Mouse (Mus musculus) lung, postnatal 0 days (tissue): ENCODE results near the gene Alkbh2. TPM values are rescaled to one million over a fixed set of nuclear protein-coding genes. Genes with fewer than 3 reads are reported as not detected.

Source experiments
- ATAC-seq: fragments of 200-750 bp; cut with Nextera tagmentation; 2 replicates; pipeline ENCODE4 v1.8.0; 2017; ENCODE audit warnings: moderate library complexity
- DNase-seq: peaks from one replicate; pipeline ENCODE4 v3.0.0-alpha.2; 2016; ENCODE audit warnings: low spot score
- H3K27ac ChIP-seq: fragments of 300-500 bp; sonication (generic); 2 replicates; pipeline ENCODE4 v1.5.1; 2014; ENCODE audit warnings: antibody characterized with exemption, mild to moderate bottlenecking, low read length, mixed read lengths
- H3K27me3 ChIP-seq: fragments of 300-500 bp; sonication (generic); replicated peaks from 2 replicates; pipeline ENCODE4 v1.6.1; 2014; ENCODE audit warnings: low read length, mixed read lengths; ENCODE audit not compliant: insufficient read depth
- H3K36me3 ChIP-seq: fragments of 300-500 bp; sonication (generic); 2 replicates; pipeline ENCODE4 v1.6.1; 2014; ENCODE audit warnings: low read length, mixed read lengths; ENCODE audit not compliant: insufficient read depth
- H3K4me1 ChIP-seq: fragments of 300-500 bp; sonication (generic); 2 replicates; pipeline ENCODE4 v1.6.1; 2014; ENCODE audit warnings: antibody characterized with exemption, low read depth, low read length, mixed read lengths; ENCODE audit not compliant: insufficient read depth
- H3K4me2 ChIP-seq: fragments of 300-500 bp; sonication (generic); replicated peaks from 2 replicates; pipeline ENCODE4 v1.6.1; 2014; ENCODE audit warnings: low read depth, mild to moderate bottlenecking, low read length, moderate library complexity, mixed read lengths
- H3K4me3 ChIP-seq: fragments of 300-500 bp; sonication (generic); 2 replicates; pipeline ENCODE4 v1.5.1; 2014; ENCODE audit warnings: low read depth, low read length
- H3K9ac ChIP-seq: fragments of 300-500 bp; sonication (generic); replicated peaks from 2 replicates; pipeline ENCODE4 v1.6.1; 2014; ENCODE audit warnings: low read depth, mild to moderate bottlenecking
- H3K9me3 ChIP-seq: fragments of 300-500 bp; sonication (generic); 2 replicates; pipeline ENCODE4 v1.6.1; 2016; ENCODE audit warnings: low read length, mixed read lengths
- CTCF ChIP-seq: IDR thresholded peaks from 2 replicates; pipeline ENCODE4 v1.5.1; 2016; ENCODE audit warnings: antibody characterized with exemption, mild to moderate bottlenecking
- EP300 ChIP-seq: IDR thresholded peaks from 2 replicates; pipeline ENCODE4 v1.6.1; 2016; ENCODE audit warnings: antibody characterized with exemption, mild to moderate bottlenecking, control low read depth
- WGBS: fragments of 180-500 bp; shearing (Covaris S2); extraction: QIAGEN DNeasy Blood & Tissue Kit; methylation state at CpG from one replicate; pipeline ENCODE4 v1.1.7; 2014; 5-methylcytosine and 5-hydroxymethylcytosine counted together
- polyA plus RNA-seq: library from polyadenylated mRNA; unstranded; fragments of >200 nt; fragmentation: Nextera tagmentation; extraction: Ambion mirVana; gene quantifications from 2 replicates; pipeline ENCODE4 v1.2.1, GENCODE M21; 2015

The Alkbh2 gene
- polyA plus RNA-seq, 1 experiment from 2014 or later, result 4.1 TPM

DNA sequence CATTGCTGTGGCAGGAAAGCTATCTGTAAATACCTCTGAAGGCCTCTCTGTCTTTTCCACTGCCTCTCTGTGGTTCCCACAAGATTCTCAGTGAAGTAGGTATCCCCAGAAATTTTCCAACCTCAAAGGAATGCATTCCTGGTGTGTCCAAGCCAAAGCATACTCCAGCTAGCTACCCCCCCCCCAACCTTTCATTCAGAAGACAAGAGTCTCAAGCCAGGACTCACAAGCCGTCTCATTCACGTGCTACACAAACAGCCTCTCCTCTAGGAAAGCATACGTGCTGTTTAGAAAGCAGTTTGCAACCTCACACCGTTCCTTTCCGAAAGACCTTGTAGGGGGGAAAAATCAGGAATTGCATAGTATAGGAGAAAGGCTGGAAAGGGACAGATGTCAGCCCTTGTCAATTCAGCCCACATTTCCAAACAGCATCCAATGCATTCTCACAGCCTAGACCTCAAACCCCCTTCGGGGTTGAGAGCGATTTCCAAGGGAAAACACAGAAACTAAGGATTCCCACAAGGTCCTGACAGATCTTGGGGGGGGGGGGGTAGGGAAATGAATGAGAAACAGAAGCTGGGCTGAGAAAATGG is 37.5 kb downstream of the Alkbh2 start:
- TF ChIP-seq CTCF (no peak), EP300 (no peak)
- DNase-seq (no peak), ATAC-seq (no peak)
- Histone ChIP-seq H3K9ac (no peak overlapping the region), H3K27me3 (0 out of 2 replicates have a peak, but pooled peaks cover 5% of the 10 kb centered on the region), H3K4me1 (no peaks in the 10 kb centered on the region), H3K4me2 (no peak overlapping the region), H3K27ac (no peak overlapping the region), H3K4me3 (no peak overlapping the region), H3K36me3 (no peaks in the 10 kb centered on the region), H3K9me3 (no peaks in the 10 kb centered on the region)
- WGBS, result 31% methylated on average over 7 of the region's 7 CpGs

DNA sequence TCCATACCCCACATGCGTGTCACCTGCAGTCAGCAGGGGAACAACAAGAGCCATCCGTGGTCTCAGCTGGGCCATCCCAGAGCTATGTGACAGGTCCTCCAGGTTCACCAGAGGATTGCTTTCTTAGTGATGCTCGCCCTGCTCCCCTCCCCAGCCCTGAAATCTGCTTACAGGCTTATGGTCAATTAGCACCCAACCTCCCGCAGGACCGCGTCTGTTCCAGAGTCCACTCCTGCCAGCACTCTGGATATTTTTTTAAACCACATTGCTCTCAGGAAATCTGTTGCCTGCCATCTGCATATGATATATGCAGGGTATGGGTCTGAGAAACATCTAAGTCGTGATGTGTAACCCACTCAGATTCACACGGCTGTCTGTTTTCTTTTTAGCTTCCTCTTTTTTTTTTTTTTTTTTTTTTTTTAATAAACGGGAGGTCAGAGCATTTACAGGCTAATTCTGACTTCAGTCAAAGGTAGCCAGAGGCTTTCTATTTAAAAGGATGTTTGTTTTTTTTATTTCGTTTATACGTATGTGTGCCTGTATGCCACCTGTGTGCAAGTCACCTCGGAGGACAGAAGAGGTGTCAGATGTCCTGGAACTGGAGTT is 40.0 kb downstream of the Alkbh2 start:
- Histone ChIP-seq H3K4me1 (no peaks in the 10 kb centered on the region), H3K9me3 (no peaks in the 10 kb centered on the region), H3K27me3 (0 out of 2 replicates have a peak, but pooled peaks cover 5% of the 10 kb centered on the region), H3K27ac (no peak overlapping the region), H3K4me2 (no peak overlapping the region), H3K36me3 (no peaks in the 10 kb centered on the region), H3K4me3 (no peak overlapping the region), H3K9ac (no peak overlapping the region)
- DNase-seq (no peak), ATAC-seq (no peak)
- WGBS, result 55% methylated on average over 12 of the region's 12 CpGs
- TF ChIP-seq CTCF, result no peak
- TF ChIP-seq EP300, result no peak

DNA sequence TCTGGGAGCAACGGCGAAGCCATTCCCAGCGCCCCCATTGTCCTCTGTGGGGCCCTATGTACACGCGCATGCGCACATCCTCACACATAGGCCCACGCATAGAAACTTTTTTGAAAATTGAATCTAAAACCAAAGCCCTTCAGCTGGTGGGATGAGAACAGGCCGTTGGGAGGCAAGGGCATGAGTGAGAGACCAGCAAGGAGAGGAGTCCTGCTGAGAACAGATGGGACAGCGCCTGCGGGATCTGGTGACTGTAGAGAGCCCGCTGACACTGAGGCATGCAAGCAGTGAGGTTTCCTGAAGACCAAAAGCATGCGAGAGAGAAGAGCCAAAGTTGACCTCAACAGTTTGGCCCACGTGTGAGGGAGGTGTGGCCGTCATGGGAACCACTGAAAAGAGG is 42.5 kb downstream of the Alkbh2 start:
- TF ChIP-seq CTCF (no peak), EP300 (no peak)
- Histone ChIP-seq H3K9ac (no peak overlapping the region), H3K4me2 (no peak overlapping the region), H3K9me3 (no peaks in the 10 kb centered on the region), H3K36me3 (no peaks in the 10 kb centered on the region), H3K4me1 (no peaks in the 10 kb centered on the region), H3K27ac (no peak overlapping the region), H3K27me3 (no peaks in the 10 kb centered on the region), H3K4me3 (no peak overlapping the region)
- 69% methylated on average over 14 of the region's 14 CpGs for WGBS
- ATAC-seq (no peak), DNase-seq (no peak)

DNA sequence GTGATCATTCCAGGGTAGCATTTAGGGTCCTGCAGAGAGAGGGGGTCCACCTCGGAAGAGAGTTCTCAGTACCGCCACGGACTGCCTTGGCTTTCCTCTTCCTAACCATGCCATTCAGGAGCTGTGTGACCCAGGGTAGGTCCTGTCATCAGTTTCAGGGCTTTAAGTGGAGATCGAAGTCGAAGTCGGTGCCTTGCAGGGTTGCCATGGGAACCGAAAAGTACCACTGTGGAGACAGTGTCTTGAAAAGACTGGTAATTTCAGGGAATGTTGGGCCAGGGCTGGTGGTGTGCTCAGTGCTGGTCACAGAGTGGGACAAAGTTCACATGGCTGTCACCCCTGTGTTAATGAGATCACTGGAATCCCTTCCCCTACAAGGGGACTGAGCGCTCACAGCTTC is 51.0 kb downstream of the Alkbh2 start:
- no peak for TF ChIP-seq EP300
- no peak for TF ChIP-seq CTCF
- H3K9me3 ChIP-seq, result no peaks in the 10 kb centered on the region
- H3K4me1 ChIP-seq, result no peaks in the 10 kb centered on the region
- H3K36me3 ChIP-seq, result no peaks in the 10 kb centered on the region
- H3K4me2 ChIP-seq, result no peak overlapping the region
- no peak overlapping the region for H3K9ac ChIP-seq
- DNase-seq (no peak), ATAC-seq (no peak)
- no peaks in the 10 kb centered on the region for H3K27me3 ChIP-seq
- WGBS, result 63% methylated on average over 8 of the region's 8 CpGs
- no peak overlapping the region for H3K27ac ChIP-seq
- H3K4me3 ChIP-seq, result no peak overlapping the region

Other genes starting within 250 kb of the Alkbh2 start
- gene Coro1c, start 219.5 kb downstream of the Alkbh2 start, polyA plus RNA-seq, result 102 and 115 TPM in 2 replicates
- 13.2 and 14.3 TPM in 2 replicates for gene Ssh1, start 134.3 kb downstream of the Alkbh2 start, polyA plus RNA-seq
- gene Dao, start 124.5 kb downstream of the Alkbh2 start, polyA plus RNA-seq, result not detected in 2 replicates
- gene Usp30, start 62.8 kb downstream of the Alkbh2 start, polyA plus RNA-seq, result 8.3 and 8.7 TPM in 2 replicates
- gene Svop, start 36.6 kb downstream of the Alkbh2 start, polyA plus RNA-seq, result not detected in 2 replicates
- gene Ung, start 2.2 kb upstream of the Alkbh2 start, polyA plus RNA-seq, result 4.5 and 5.5 TPM in 2 replicates
- gene Acacb, start 18.3 kb upstream of the Alkbh2 start, polyA plus RNA-seq, result 0.54 and 1.3 TPM in 2 replicates
- 0.74 and 0.81 TPM in 2 replicates for gene Foxn4, start 145.6 kb upstream of the Alkbh2 start, polyA plus RNA-seq
- gene Myo1h, start 160.9 kb upstream of the Alkbh2 start, polyA plus RNA-seq, result 3.1 and 3.4 TPM in 2 replicates